Mouse (Mus musculus): ENCODE measurements around the gene Cep57. TPM values are rescaled to one million over a fixed set of nuclear protein-coding genes. Genes with fewer than 3 reads are reported as not detected.

Cep57 gene
- polyA plus RNA-seq, 1 experiment from 2014 or later = 46.9 TPM

GRCm38 (mm10) chr9:13760430-13760829 lies 66.5 kb downstream of the Cep57 start:
- Histone ChIP-seq H3K9ac (replicated peaks; ENCODE audit: low read depth, low read length) (no peak overlapping the region), H3K4me2 (ENCODE audit: low read length) (no peak overlapping the region), H3K4me1 (replicated peaks; ENCODE audit: control insufficient read depth, insufficient read depth, low read length) (no peaks in the 10 kb centered on the region), H3K9me3 (ENCODE audit: control insufficient read depth, low read length) (peaks cover 3% of the 10 kb centered on the region; the same call in 1 of the 2 replicates), H3K27me3 (replicated peaks; ENCODE audit: control insufficient read depth, insufficient read depth, low read length) (no peaks in the 10 kb centered on the region), H3K27ac (ENCODE audit: low read length) (no peak overlapping the region), H3K4me3 (replicated peaks; ENCODE audit: low read length) (no peak overlapping the region), H3K36me3 (ENCODE audit: control insufficient read depth, insufficient read depth) (no peaks in the 10 kb centered on the region)
- ATAC-seq = no peak
- 95% methylated on average over 3 of the region's 3 CpGs for WGBS

Other genes starting within 250 kb of the Cep57 start
- gene Mtmr2, start 78.7 kb downstream of the Cep57 start, polyA plus RNA-seq (2015; fragmentation: Nextera tagmentation; extraction: Ambion mirVana) = 65.7 and 67.0 TPM in 2 replicates
- 24.9 and 27.9 TPM in 2 replicates for gene Fam76b, start 609 bp upstream of the Cep57 start, polyA plus RNA-seq (2015; fragmentation: Nextera tagmentation; extraction: Ambion mirVana)

All from forebrain, embryonic 16.5 days (tissue).